Mouse (Mus musculus) midbrain, postnatal 0 days (tissue): ENCODE measurements around the gene Capn10. TPM values are rescaled to one million over a fixed set of nuclear protein-coding genes. Genes with fewer than 3 reads are reported as not detected.

ENCODE experiments used
- ATAC-seq: fragments of 200-750 bp; cut with Nextera tagmentation; 2 replicates; pipeline ENCODE4 v1.8.0; 2017; ENCODE audit warnings: moderate number of reproducible peaks, mild to moderate bottlenecking, moderate TSS enrichment, moderate library complexity; ENCODE audit not compliant: low FRiP score
- DNase-seq: peaks from one replicate; pipeline ENCODE4 v3.0.0-alpha.2; 2015; ENCODE audit warnings: low spot score
- H3K27ac ChIP-seq: fragments of 300-500 bp; sonication (generic); 2 replicates; pipeline ENCODE4 v1.5.1; 2014; ENCODE audit warnings: low read depth, mild to moderate bottlenecking, low read length, mixed read lengths
- H3K27me3 ChIP-seq: fragments of 300-500 bp; sonication (generic); 2 replicates; pipeline ENCODE4 v1.6.1; 2014; ENCODE audit warnings: low read length, control low read depth, mixed read lengths; ENCODE audit not compliant: insufficient read depth
- H3K36me3 ChIP-seq: fragments of 300-500 bp; sonication (generic); 2 replicates; pipeline ENCODE4 v1.6.1; 2014; ENCODE audit warnings: low read length, control low read depth, mixed read lengths; ENCODE audit not compliant: insufficient read depth
- H3K4me1 ChIP-seq: fragments of 300-500 bp; sonication (generic); 2 replicates; pipeline ENCODE4 v1.6.1; 2014; ENCODE audit warnings: mild to moderate bottlenecking, control low read depth, antibody characterized with exemption, low read length, mixed read lengths; ENCODE audit not compliant: insufficient read depth
- H3K4me2 ChIP-seq: fragments of 300-500 bp; sonication (generic); 2 replicates; pipeline ENCODE4 v1.6.1; 2014; ENCODE audit warnings: low read depth, mild to moderate bottlenecking, low read length, mixed read lengths; ENCODE audit not compliant: poor library complexity, severe bottlenecking
- H3K4me3 ChIP-seq: fragments of 300-500 bp; sonication (generic); 2 replicates; pipeline ENCODE4 v1.5.1; 2014; ENCODE audit warnings: low read depth, mild to moderate bottlenecking, low read length, moderate library complexity
- H3K9ac ChIP-seq: fragments of 300-500 bp; sonication (generic); replicated peaks from 2 replicates; pipeline ENCODE4 v1.6.1; 2014; ENCODE audit warnings: mild to moderate bottlenecking, low read length, moderate library complexity, mixed read lengths; ENCODE audit not compliant: poor library complexity, severe bottlenecking
- H3K9me3 ChIP-seq: fragments of 300-500 bp; sonication (generic); 2 replicates; pipeline ENCODE4 v1.6.1; 2016; ENCODE audit warnings: low read length, control low read depth
- CTCF ChIP-seq: IDR thresholded peaks from 2 replicates; pipeline ENCODE4 v1.5.1; 2016; ENCODE audit warnings: antibody characterized with exemption, mild to moderate bottlenecking
- WGBS: fragments of 180-500 bp; shearing (Covaris S2); extraction: QIAGEN DNeasy Blood & Tissue Kit; methylation state at CpG from one replicate; pipeline ENCODE4 v1.1.7; 2014; 5-methylcytosine and 5-hydroxymethylcytosine counted together
- polyA plus RNA-seq: library from polyadenylated mRNA; unstranded; fragments of >200 nt; fragmentation: Nextera tagmentation; extraction: Ambion mirVana; gene quantifications from 2 replicates; pipeline ENCODE4 v1.2.1, GENCODE M21; 2015
- total RNA-seq: library from RNA; depleted of rRNA; stranded (reverse); fragments of >200 nt; gene quantifications from 2 replicates; pipeline ENCODE4 v1.2.3, GENCODE M21; 2014

Gene Capn10
- total and polyA plus RNA-seq, 2 experiments from 2014 or later: 52.8 to 84.7 TPM

- Histone ChIP-seq H3K27ac (no peak overlapping the region), H3K9me3 (no peaks in the 10 kb centered on the region), H3K9ac (no peak overlapping the region), H3K27me3 (no peaks in the 10 kb centered on the region), H3K4me1 (peaks cover 16% of the 10 kb centered on the region), H3K4me3 (no peak overlapping the region), H3K4me2 (no peak overlapping the region), H3K36me3 (peaks cover 45% of the 10 kb centered on the region)
- ATAC-seq (no peak), DNase-seq (no peak)
- no peak for TF ChIP-seq CTCF
- WGBS: 93% methylated on average over 3 of the region's 3 CpGs
Observed at GRCm38 (mm10) chr1:92937797-92938196, 3.6 kb downstream of the Capn10 start.

DNA sequence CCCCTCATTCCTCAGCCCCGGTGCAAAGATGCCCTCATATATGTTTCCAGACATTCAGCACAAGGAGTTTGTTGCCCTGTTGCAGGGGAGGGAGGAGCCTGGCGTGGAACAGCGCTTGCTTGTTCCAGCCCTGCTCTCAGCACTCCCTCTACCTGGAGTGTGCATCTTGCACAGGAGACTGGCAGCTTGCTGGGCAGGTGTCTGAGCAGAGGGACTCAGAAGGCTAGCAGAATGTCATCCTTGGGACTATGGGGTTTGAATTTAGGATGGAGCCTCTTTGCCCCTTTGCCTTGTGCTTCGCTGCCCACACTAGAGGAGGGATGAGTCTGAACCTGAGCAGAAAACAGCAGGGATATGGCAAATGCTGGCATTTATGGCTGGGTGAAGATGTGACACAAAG lies 5.6 kb downstream of the Capn10 start:
- no peak for TF ChIP-seq CTCF
- no peaks in the 10 kb centered on the region for H3K9me3 ChIP-seq
- H3K4me2 ChIP-seq: no peak overlapping the region
- no peak overlapping the region for H3K9ac ChIP-seq
- H3K27me3 ChIP-seq: no peaks in the 10 kb centered on the region
- DNase-seq (no peak), ATAC-seq (no peak)
- H3K4me3 ChIP-seq: no peak overlapping the region
- peaks cover 16% of the 10 kb centered on the region for H3K4me1 ChIP-seq
- WGBS: 100% methylated on average over 4 of the region's 4 CpGs
- H3K36me3 ChIP-seq: peaks cover 64% of the 10 kb centered on the region
- H3K27ac ChIP-seq: no peak overlapping the region

DNA sequence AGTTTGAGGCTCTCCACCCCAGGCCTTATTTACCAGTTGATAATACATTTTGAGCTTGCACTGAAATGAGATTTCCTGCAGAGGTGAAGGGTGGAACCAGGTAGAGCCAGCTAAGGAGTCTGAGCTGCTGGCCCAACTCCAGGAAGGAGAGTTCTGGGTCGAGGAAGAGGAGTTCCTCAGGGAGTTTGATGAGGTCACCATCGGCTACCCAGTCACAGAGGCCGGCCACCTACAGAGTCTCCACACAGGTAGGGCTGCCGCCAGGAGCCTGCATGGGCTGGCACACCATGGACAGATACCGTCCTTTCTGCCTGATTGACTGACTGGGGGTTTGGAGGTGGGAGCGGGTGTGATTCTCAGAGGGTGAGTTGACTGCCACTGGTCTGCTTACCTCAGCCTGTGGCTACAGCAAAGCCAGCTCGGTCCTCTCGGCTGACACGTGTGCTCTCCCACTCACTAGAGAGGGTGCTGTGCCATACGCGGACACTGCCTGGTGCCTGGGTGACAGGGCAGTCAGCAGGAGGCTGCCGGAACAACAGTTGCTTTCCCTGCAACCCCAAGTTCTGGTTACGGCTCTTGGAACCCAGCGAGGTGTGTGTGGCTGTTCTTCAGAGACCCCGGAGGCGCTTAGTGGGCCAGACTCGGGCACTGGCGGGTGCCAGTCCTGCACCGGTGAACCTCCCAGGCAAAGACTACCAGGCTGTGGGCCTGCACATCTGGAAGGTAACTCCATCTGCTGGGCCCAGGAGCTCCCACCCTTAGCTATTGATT lies 9.2 kb downstream of the Capn10 start:
- DNase-seq (no peak), ATAC-seq (no peak)
- H3K36me3 ChIP-seq: peaks cover 87% of the 10 kb centered on the region
- WGBS: 95% methylated on average over 19 of the region's 19 CpGs
- H3K27me3 ChIP-seq: no peaks in the 10 kb centered on the region
- H3K27ac ChIP-seq: no peak overlapping the region
- H3K4me1 ChIP-seq: no peaks in the 10 kb centered on the region
- no peak overlapping the region for H3K9ac ChIP-seq
- H3K9me3 ChIP-seq: no peaks in the 10 kb centered on the region
- no peak for TF ChIP-seq CTCF
- H3K4me2 ChIP-seq: no peak overlapping the region
- H3K4me3 ChIP-seq: no peak overlapping the region

DNA sequence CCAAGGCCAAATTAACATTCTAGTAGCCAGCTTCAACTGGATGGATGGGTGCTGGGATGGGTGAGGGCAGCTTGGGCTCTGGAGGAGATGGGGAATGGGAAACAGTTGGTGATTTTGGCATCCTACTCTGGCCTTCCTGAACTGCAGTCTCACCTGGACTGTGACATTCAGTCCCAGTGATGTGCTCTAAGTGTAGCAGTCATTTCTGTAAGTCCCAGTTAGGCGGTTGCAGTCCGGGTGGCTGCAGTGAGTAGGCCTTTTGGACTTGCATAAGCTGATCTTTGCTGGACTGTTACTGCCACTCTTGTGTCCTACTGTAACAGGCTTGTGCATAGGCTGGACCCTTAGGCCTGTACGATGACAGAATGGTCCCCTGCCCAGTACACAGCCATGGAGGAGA lies 13.8 kb downstream of the Capn10 start:
- no peak for TF ChIP-seq CTCF
- H3K27ac ChIP-seq: no peak overlapping the region
- H3K36me3 ChIP-seq: peaks cover 62% of the 10 kb centered on the region
- WGBS: 98% methylated on average over 3 of the region's 3 CpGs
- DNase-seq: no peak
- H3K4me1 ChIP-seq: no peaks in the 10 kb centered on the region
- H3K4me3 ChIP-seq: no peak overlapping the region
- no peak for ATAC-seq
- H3K27me3 ChIP-seq: no peaks in the 10 kb centered on the region
- no peak overlapping the region for H3K4me2 ChIP-seq
- no peak overlapping the region for H3K9ac ChIP-seq
- H3K9me3 ChIP-seq: no peaks in the 10 kb centered on the region

GRCm38 (mm10) chr1:92949426-92949825 lies 15.2 kb downstream of the Capn10 start:
- 63% methylated on average over 6 of the region's 6 CpGs for WGBS
- Histone ChIP-seq H3K9ac (no peak overlapping the region), H3K9me3 (no peaks in the 10 kb centered on the region), H3K4me2 (no peak overlapping the region), H3K27ac (no peak overlapping the region), H3K36me3 (peaks cover 48% of the 10 kb centered on the region), H3K27me3 (no peaks in the 10 kb centered on the region), H3K4me1 (no peaks in the 10 kb centered on the region), H3K4me3 (no peak overlapping the region)
- TF ChIP-seq CTCF: peak; percentile 60
- DNase-seq (no peak), ATAC-seq (no peak)

DNA sequence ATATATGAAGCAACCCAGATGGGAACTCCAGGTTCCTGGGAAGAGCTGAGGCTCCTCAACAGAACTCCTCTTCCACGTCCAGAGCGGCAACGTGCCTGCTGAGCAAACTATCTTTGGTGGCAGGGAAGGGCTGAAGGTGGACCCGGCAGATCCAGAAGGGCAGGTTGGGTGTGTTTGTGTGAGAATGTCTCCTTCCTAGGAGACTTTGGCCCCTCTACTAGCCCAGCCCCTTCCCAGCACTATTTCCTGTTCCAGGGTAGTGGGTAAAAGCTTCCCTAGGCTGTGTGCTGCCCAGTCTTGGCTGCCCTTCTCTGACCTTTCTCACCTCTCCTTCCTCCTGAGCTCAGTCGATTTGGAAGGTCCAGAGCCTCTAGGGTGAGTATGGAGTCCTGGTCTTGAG lies 16.4 kb downstream of the Capn10 start, which contains the start of gene Gpr35:
Gene Gpr35 (plus strand): TSS at position 259 of the 400 bp plus-strand sequence.
- H3K4me1 ChIP-seq: no peaks in the 10 kb centered on the region
- H3K4me3 ChIP-seq: no peak within 1 kb of the TSS
- no peak for DNase-seq
- WGBS: 85% methylated on average over 5 of the region's 5 CpGs
- no peak within 1 kb of the TSS for H3K27ac ChIP-seq
- TF ChIP-seq CTCF: no peak
- peak; percentile 9; the same call in 1 of the 2 replicates for ATAC-seq
- H3K9me3 ChIP-seq: no peaks in the 10 kb centered on the region
- H3K4me2 ChIP-seq: no peak within 1 kb of the TSS
- H3K27me3 ChIP-seq: no peaks in the 10 kb centered on the region
- no peak within 1 kb of the TSS for H3K9ac ChIP-seq
- peaks cover 36% of the 10 kb centered on the region for H3K36me3 ChIP-seq
